Mouse (Mus musculus) midbrain, embryonic 13.5 days (tissue): ENCODE data around the gene Nt5e. TPM values are rescaled to one million over a fixed set of nuclear protein-coding genes. Genes with fewer than 3 reads are reported as not detected.

Source experiments
- ATAC-seq: fragments of 200-750 bp; cut with Nextera tagmentation; 2 replicates; pipeline ENCODE4 v1.8.0; 2017; ENCODE audit warnings: mild to moderate bottlenecking, moderate TSS enrichment, moderate library complexity
- H3K27ac ChIP-seq: fragments of 300-500 bp; sonication (generic); 2 replicates; pipeline ENCODE4 v1.5.1; 2015; ENCODE audit warnings: inconsistent platforms, mild to moderate bottlenecking, moderate library complexity
- H3K27me3 ChIP-seq: fragments of 300-500 bp; sonication (generic); 2 replicates; pipeline ENCODE4 v1.6.1; 2015; ENCODE audit warnings: mild to moderate bottlenecking, inconsistent platforms
- H3K36me3 ChIP-seq: fragments of 300-500 bp; sonication (generic); 2 replicates; pipeline ENCODE4 v1.6.1; 2015; ENCODE audit warnings: mild to moderate bottlenecking, inconsistent platforms
- H3K4me1 ChIP-seq: fragments of 300-500 bp; sonication (generic); replicated peaks from 2 replicates; pipeline ENCODE4 v1.6.1; 2015; ENCODE audit warnings: inconsistent platforms
- H3K4me2 ChIP-seq: fragments of 300-500 bp; sonication (generic); replicated peaks from 2 replicates; pipeline ENCODE4 v1.6.1; 2015; ENCODE audit warnings: moderate library complexity, mild to moderate bottlenecking, inconsistent platforms
- H3K4me3 ChIP-seq: fragments of 300-500 bp; sonication (generic); replicated peaks from 2 replicates; pipeline ENCODE4 v1.5.1; 2015; ENCODE audit warnings: mild to moderate bottlenecking, inconsistent platforms
- H3K9ac ChIP-seq: fragments of 300-500 bp; sonication (generic); replicated peaks from 2 replicates; pipeline ENCODE4 v1.6.1; 2015; ENCODE audit warnings: mild to moderate bottlenecking, inconsistent platforms
- H3K9me3 ChIP-seq: fragments of 300-500 bp; sonication (generic); 2 replicates; pipeline ENCODE4 v1.6.1; 2016; ENCODE audit warnings: mild to moderate bottlenecking, inconsistent platforms
- WGBS: fragments of 180-500 bp; shearing (Covaris S2); methylation state at CpG from one replicate; pipeline ENCODE4 v1.1.7; 2015; 5-methylcytosine and 5-hydroxymethylcytosine counted together
- polyA plus RNA-seq: library from polyadenylated mRNA; unstranded; fragments of >200 nt; fragmentation: Nextera tagmentation; extraction: Ambion mirVana; gene quantifications from 2 replicates; pipeline ENCODE4 v1.2.1, GENCODE M21; 2015

The Nt5e gene
- polyA plus RNA-seq, 1 experiment from 2014 or later, result 0.39 TPM

DNA sequence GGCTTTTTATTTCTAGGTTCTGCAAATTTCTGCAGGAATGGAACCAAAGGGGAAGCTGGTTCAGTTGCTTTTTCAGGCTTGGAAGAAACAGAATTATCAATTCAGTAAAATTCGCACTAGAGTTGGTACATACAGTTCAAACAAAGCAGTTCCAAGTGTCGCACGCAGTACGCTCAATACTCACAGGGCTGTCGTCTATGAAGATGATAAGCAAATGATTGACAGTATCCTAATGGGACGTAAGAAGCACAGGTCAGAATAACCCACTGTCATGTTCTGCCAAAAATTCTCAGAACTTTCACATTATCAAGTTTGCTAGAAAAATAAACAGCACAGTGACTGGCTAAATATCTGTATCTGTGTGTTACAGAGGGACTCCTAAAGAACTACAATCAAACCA, 77.5 kb downstream of the Nt5e start:
- ATAC-seq, result no peak
- no peak overlapping the region for H3K27ac ChIP-seq
- 94% methylated on average over 6 of the region's 6 CpGs for WGBS
- H3K4me1 ChIP-seq, result no peaks in the 10 kb centered on the region
- H3K4me2 ChIP-seq, result no peak overlapping the region
- H3K36me3 ChIP-seq, result peaks cover 32% of the 10 kb centered on the region
- H3K4me3 ChIP-seq, result no peak overlapping the region
- no peaks in the 10 kb centered on the region for H3K27me3 ChIP-seq
- H3K9me3 ChIP-seq, result no peaks in the 10 kb centered on the region
- H3K9ac ChIP-seq, result no peak overlapping the region

DNA sequence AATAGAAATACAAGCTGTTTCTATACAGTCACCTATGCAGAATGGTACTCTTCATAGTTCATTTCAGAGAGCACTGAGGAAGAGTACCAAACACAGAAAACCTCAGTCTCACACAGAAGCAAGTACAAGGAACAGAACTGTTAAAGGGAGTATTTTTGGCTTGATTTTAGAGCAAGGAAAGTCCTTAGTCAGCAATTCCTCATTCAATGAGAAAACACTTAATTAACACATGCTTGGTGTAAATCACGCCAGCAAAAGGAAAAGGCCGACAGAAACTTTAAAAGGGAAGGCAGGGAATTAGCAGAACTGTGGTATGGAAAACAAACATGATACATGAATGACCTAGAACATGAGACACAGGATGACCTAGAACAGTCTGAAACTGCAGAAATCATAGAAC, 83.0 kb downstream of the Nt5e start:
- 89% methylated on average over 2 of the region's 2 CpGs for WGBS

DNA sequence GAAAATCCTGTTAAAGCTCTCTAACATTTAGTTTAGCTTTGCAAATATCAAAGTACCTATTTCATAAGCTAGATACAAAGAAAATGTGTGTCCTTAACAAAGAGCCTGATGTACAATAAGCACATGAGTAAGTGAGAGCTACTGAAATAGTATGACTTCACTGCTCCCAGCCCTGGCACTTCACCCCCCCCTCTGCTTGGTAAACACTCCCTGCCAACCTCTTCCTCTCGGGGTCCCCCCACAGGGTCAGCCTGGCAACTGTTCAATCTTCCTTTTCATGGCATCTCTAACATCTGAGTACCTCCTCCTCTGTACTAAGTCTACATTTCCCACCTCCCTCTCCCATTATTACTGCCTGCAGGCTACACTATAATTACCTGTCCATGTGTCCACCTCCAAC, 89.8 kb downstream of the Nt5e start:
- Histone ChIP-seq H3K4me2 (no peak overlapping the region), H3K27ac (no peak overlapping the region), H3K4me1 (no peaks in the 10 kb centered on the region), H3K36me3 (peaks cover 13% of the 10 kb centered on the region; the same call in 1 of the 2 replicates), H3K9ac (no peak overlapping the region), H3K27me3 (no peaks in the 10 kb centered on the region), H3K4me3 (no peak overlapping the region), H3K9me3 (no peaks in the 10 kb centered on the region)
- WGBS, result 78% methylated on average over 1 of the region's 1 CpGs
- ATAC-seq, result no peak

More for the DNA sequence above, 83.0 kb downstream of the Nt5e start:
- Histone ChIP-seq H3K9ac (no peak overlapping the region), H3K4me2 (no peak overlapping the region), H3K27ac (no peak overlapping the region), H3K9me3 (no peaks in the 10 kb centered on the region), H3K27me3 (no peaks in the 10 kb centered on the region), H3K4me1 (no peaks in the 10 kb centered on the region), H3K36me3 (peaks cover 29% of the 10 kb centered on the region), H3K4me3 (no peak overlapping the region)
- no peak for ATAC-seq

Other genes starting within 250 kb of the Nt5e start
- 26.5 TPM in 2 replicates for gene Snx14, start 111.8 kb downstream of the Nt5e start, polyA plus RNA-seq
- 0.62 and 1.5 TPM in 2 replicates for gene Gm20537, start 129.4 kb downstream of the Nt5e start, polyA plus RNA-seq
- 95.9 and 102 TPM in 2 replicates for gene Syncrip, start 155.4 kb downstream of the Nt5e start, polyA plus RNA-seq
- gene Zfp949, start 220.8 kb downstream of the Nt5e start, polyA plus RNA-seq, result 18.5 and 20.4 TPM in 2 replicates